Mouse (Mus musculus) kidney, postnatal 0 days (tissue): ENCODE measurements around the gene Prdm2. TPM values are rescaled to one million over a fixed set of nuclear protein-coding genes. Genes with fewer than 3 reads are reported as not detected.
A peak's percentile ranks its signal among the peaks of the same experiment; 100 is the strongest.

Experiments used
- ATAC-seq: fragments of 200-750 bp; cut with Nextera tagmentation; replicated peaks from 2 replicates; pipeline ENCODE4 v1.8.0; 2017; ENCODE audit warnings: low read depth, moderate number of reproducible peaks, moderate TSS enrichment, moderate library complexity; ENCODE audit not compliant: low FRiP score
- DNase-seq: peaks from one replicate; pipeline ENCODE4 v3.0.0-alpha.2; 2016; ENCODE audit warnings: low spot score
- H3K27ac ChIP-seq: fragments of 300-500 bp; sonication (generic); 2 replicates; pipeline ENCODE4 v1.5.1; 2014; ENCODE audit warnings: mild to moderate bottlenecking
- H3K27me3 ChIP-seq: fragments of 300-500 bp; sonication (generic); 2 replicates; pipeline ENCODE4 v1.6.1; 2014; ENCODE audit warnings: low read length, mixed read lengths; ENCODE audit not compliant: insufficient read depth
- H3K36me3 ChIP-seq: fragments of 300-500 bp; sonication (generic); 2 replicates; pipeline ENCODE4 v1.6.1; 2014; ENCODE audit warnings: low read length, mixed read lengths; ENCODE audit not compliant: insufficient read depth
- H3K4me1 ChIP-seq: fragments of 300-500 bp; sonication (generic); replicated peaks from 2 replicates; pipeline ENCODE4 v1.6.1; 2014; ENCODE audit warnings: antibody characterized with exemption, low read length, mixed read lengths; ENCODE audit not compliant: insufficient read depth
- H3K4me2 ChIP-seq: fragments of 300-500 bp; sonication (generic); 2 replicates; pipeline ENCODE4 v1.6.1; 2014; ENCODE audit warnings: mild to moderate bottlenecking, low read length, moderate library complexity, mixed read lengths
- H3K4me3 ChIP-seq: fragments of 300-500 bp; sonication (generic); replicated peaks from 2 replicates; pipeline ENCODE4 v1.5.1; 2014; ENCODE audit warnings: low read depth, low read length
- H3K9ac ChIP-seq: fragments of 300-500 bp; sonication (generic); 2 replicates; pipeline ENCODE4 v1.6.1; 2014; ENCODE audit warnings: low read depth, low read length
- H3K9me3 ChIP-seq: fragments of 300-500 bp; sonication (generic); replicated peaks from 2 replicates; pipeline ENCODE4 v1.6.1; 2016; ENCODE audit warnings: low read length, inconsistent platforms, mixed read lengths
- CTCF ChIP-seq: IDR thresholded peaks from 2 replicates; pipeline ENCODE4 v1.5.1; 2016; ENCODE audit warnings: antibody characterized with exemption, low read depth, mild to moderate bottlenecking, moderate library complexity
- WGBS: fragments of 180-500 bp; shearing (Covaris S2); extraction: QIAGEN DNeasy Blood & Tissue Kit; methylation state at CpG from one replicate; pipeline ENCODE4 v1.1.7; 2014; 5-methylcytosine and 5-hydroxymethylcytosine counted together
- polyA plus RNA-seq: library from polyadenylated mRNA; unstranded; fragments of >200 nt; fragmentation: Nextera tagmentation; extraction: Ambion mirVana; gene quantifications from 2 replicates; pipeline ENCODE4 v1.2.1, GENCODE M21; 2015

The Prdm2 gene
- polyA plus RNA-seq, 1 experiment from 2014 or later, result 8.0 TPM

- no peaks in the 10 kb centered on the region for H3K9me3 ChIP-seq
- H3K9ac ChIP-seq, result no peak overlapping the region
- H3K4me3 ChIP-seq, result no peak overlapping the region
- WGBS, result 37% methylated on average over 11 of the region's 11 CpGs
- H3K4me2 ChIP-seq, result no peak overlapping the region
- no peak for TF ChIP-seq CTCF
- ATAC-seq (no peak), DNase-seq (no peak)
- H3K27me3 ChIP-seq, result no peaks in the 10 kb centered on the region
- no peaks in the 10 kb centered on the region for H3K4me1 ChIP-seq
- no peaks in the 10 kb centered on the region for H3K36me3 ChIP-seq
- H3K27ac ChIP-seq, result no peak overlapping the region
These were observed 113.3 kb downstream of the Prdm2 start for GRCm38 (mm10) chr4:143099288-143100039.

DNA sequence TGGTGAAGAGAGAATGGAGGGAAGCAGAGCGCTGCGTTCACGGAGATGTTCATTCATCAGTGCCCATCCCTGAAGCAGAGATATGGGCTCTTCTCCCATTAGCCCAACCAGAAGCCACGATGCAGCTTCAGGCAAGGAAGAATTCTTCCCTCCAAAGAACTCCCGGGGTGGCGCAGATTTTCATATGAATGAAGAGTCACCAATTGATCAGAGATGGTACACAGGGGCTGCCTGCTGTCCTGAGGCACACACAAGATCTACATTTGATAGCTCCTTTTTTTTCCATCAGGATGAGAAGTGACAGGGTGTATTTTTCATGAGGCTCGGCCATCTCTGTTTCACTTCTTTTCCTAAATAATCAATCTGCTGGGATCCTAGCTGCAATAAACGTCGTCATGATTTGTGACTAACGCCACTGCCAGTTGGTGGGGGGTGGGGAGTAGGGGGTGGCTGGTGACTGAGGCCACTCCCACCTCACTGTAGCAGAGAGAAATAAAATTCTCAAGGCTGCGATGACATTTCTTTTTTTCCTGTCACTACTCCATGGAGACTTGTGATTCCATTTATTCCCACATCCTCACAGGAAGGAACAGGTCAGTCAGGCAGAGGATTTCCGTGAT lies 120.6 kb downstream of the Prdm2 start:
- H3K9me3 ChIP-seq, result no peaks in the 10 kb centered on the region
- DNase-seq (peak; percentile 65), ATAC-seq (no peak)
- H3K27ac ChIP-seq, result no peak overlapping the region
- WGBS, result 17% methylated on average over 12 of the region's 12 CpGs
- no peak for TF ChIP-seq CTCF
- no peak overlapping the region for H3K4me2 ChIP-seq
- no peak overlapping the region for H3K4me3 ChIP-seq
- H3K27me3 ChIP-seq, result no peaks in the 10 kb centered on the region
- H3K36me3 ChIP-seq, result no peaks in the 10 kb centered on the region
- H3K9ac ChIP-seq, result no peak overlapping the region
- no peaks in the 10 kb centered on the region for H3K4me1 ChIP-seq

DNA sequence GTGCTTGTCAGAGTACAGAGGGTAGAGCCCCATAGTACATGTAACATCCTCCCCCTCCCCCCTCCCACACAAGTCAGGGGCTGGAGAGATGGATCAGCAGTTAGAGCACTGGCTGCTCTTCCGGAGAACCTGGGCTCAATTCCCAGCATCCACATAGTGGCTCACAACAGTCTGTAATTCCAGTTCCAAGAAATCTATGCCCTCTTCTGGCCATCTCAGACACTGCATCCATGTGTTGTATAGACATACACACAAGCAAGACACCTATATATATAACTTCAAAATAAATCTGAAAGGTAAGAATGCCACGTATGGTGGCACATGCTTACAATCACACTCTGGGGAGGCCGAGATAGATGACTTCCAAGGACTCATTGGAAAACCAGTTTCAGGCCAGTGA lies 122.2 kb downstream of the Prdm2 start:
- Histone ChIP-seq H3K4me1 (no peaks in the 10 kb centered on the region), H3K27me3 (no peaks in the 10 kb centered on the region), H3K9ac (no peak overlapping the region), H3K27ac (no peak overlapping the region), H3K9me3 (no peaks in the 10 kb centered on the region), H3K4me2 (no peak overlapping the region), H3K4me3 (no peak overlapping the region), H3K36me3 (no peaks in the 10 kb centered on the region)
- WGBS, result 89% methylated on average over 3 of the region's 3 CpGs
- no peak for DNase-seq
- ATAC-seq, result no peak
- 0 out of 2 replicates have a peak, but pooled peaks have one; percentile 19 for TF ChIP-seq CTCF

DNA sequence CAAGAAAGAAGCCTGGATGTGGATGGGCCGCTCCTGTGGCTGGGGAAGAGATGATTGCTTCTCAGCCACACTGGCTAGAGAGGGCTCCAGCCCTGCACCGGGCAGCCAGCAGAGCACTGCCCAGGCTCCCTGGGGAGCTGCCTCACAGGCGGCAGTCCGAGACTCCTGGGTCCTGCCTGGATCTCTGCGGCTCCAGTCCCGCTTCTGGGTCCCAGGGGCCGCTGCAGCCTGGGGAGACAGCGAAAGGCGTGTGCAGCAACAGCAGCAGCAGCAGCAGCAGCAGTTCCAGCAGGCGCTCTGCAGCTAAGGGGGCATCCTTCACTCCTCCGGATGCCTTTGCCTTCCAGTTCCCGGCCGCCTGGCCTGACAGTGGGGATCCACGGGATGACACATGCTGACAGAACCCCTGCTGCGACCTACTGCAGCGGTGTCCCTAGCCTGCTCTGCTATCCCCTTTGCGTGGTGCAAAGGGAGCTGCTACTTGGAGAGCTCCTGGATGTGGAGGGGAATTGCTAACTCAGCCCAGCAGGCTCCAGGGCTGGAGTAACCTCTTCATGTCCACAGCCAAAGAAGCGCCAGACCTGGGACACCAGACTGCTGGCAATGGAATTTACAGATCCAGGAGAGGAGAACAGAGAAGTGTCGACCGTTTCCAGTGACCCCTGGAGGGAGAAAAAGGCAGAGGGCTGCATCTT lies 138.6 kb downstream of the Prdm2 start:
- Histone ChIP-seq H3K27ac (no peak overlapping the region), H3K4me3 (0 out of 2 replicates have a peak overlapping the region, but pooled peaks have one; percentile 7), H3K4me1 (no peaks in the 10 kb centered on the region), H3K9me3 (no peaks in the 10 kb centered on the region), H3K4me2 (peak overlapping the region; percentile 43), H3K27me3 (no peaks in the 10 kb centered on the region), H3K36me3 (no peaks in the 10 kb centered on the region), H3K9ac (no peak overlapping the region)
- peak; percentile 24; the same call in 1 of the 2 replicates for TF ChIP-seq CTCF
- DNase-seq (peak; percentile 58), ATAC-seq (no peak)
- 4% methylated on average over 20 of the region's 20 CpGs for WGBS

DNA sequence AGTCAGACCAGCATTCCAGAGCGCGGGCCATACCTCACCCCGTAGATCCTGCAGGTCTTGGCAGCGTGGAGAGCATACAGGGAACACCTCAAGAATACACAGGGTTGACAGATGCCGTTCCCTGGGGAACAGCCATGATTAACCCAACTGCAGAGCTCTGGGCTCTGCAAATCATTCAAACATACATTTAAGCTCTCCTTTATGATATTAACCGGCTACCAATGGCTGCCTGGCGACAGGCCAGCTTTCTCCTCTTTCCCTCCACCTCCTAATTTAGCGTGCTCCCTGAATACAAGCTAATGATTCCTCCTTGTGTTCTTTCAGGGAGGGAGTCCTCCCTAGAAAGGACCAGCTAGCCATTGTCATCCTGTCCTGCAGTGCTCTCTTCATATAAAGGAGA lies 141.0 kb downstream of the Prdm2 start:
- H3K9me3 ChIP-seq, result no peaks in the 10 kb centered on the region
- H3K4me2 ChIP-seq, result no peak overlapping the region
- no peaks in the 10 kb centered on the region for H3K36me3 ChIP-seq
- DNase-seq, result no peak
- no peak overlapping the region for H3K4me3 ChIP-seq
- no peak for ATAC-seq
- 52% methylated on average over 8 of the region's 8 CpGs for WGBS
- no peak overlapping the region for H3K27ac ChIP-seq
- H3K9ac ChIP-seq, result no peak overlapping the region
- no peak for TF ChIP-seq CTCF
- H3K27me3 ChIP-seq, result no peaks in the 10 kb centered on the region
- H3K4me1 ChIP-seq, result no peaks in the 10 kb centered on the region

DNA sequence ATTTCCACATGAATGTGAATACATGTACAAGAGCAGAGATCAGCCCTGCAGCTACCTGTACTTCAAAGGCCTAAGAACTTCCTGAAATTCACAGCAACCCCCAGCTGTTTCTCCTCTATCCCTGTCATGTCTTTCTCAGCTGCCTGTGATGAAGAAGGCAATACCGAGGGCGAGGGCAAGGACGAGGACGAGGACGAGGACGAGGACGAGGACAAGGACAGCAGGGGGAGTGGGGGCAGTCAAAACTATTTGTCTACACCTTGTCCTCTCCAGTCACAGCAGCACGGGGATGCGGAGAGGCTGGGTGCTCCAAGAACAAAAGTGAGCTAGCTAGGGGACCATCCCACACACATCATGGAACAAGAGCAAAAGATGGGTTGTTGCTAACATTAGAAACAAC lies 145.8 kb downstream of the Prdm2 start:
- Histone ChIP-seq H3K4me1 (no peaks in the 10 kb centered on the region), H3K4me2 (no peak overlapping the region), H3K9ac (no peak overlapping the region), H3K27ac (no peak overlapping the region), H3K27me3 (no peaks in the 10 kb centered on the region), H3K9me3 (no peaks in the 10 kb centered on the region), H3K4me3 (no peak overlapping the region), H3K36me3 (no peaks in the 10 kb centered on the region)
- WGBS, result 84% methylated on average over 9 of the region's 9 CpGs
- DNase-seq (no peak), ATAC-seq (no peak)
- TF ChIP-seq CTCF, result no peak
